Mouse (Mus musculus) large intestine, adult 2 months (tissue): ENCODE results near the gene Glg1. TPM values are rescaled to one million over a fixed set of nuclear protein-coding genes. Genes with fewer than 3 reads are reported as not detected.
"Not testable (repeated sequence)": the region's sequence is repeated elsewhere in the genome, so short reads cannot be mapped to it uniquely, and the experiment has no call there.

Experiments
- DNase-seq: peaks from one replicate; pipeline ENCODE4 v3.0.0-alpha.2; 2012; ENCODE audit warnings: low read depth, low spot score
- WGBS: fragments of 180-500 bp; shearing (Covaris S2); methylation state at CpG from one replicate; pipeline ENCODE4 v1.1.7; 2018; 5-methylcytosine and 5-hydroxymethylcytosine counted together
- polyA plus RNA-seq: library from polyadenylated mRNA; depleted of rRNA; stranded (reverse); fragments of >200 nt; gene quantifications from 2 replicates; pipeline ENCODE4 v1.2.3, GENCODE M21; 2012; rRNA removed

Glg1 gene
- polyA plus RNA-seq = 21.0 and 28.7 TPM in 2 replicates

- WGBS = under 1% methylated on average over 76 of the region's 76 CpGs
- DNase-seq = peak; percentile 70
These were observed at the start of gene Glg1 for GRCm38 (mm10) chr8:111258631-111259407. Glg1 (minus strand) TSS chr8:111259216.

GRCm38 (mm10) chr8:111305031-111305730 is 46.2 kb upstream of the Glg1 start:
- no peak for DNase-seq
- WGBS = 43% methylated on average over 5 of the region's 5 CpGs

- WGBS = 95% methylated on average over 3 of the region's 3 CpGs
- DNase-seq = no peak
These were observed 45.3 kb upstream of the Glg1 start for GRCm38 (mm10) chr8:111304359-111304758.

- 52% methylated on average over 5 of the region's 5 CpGs for WGBS
- DNase-seq = not testable (repeated sequence)
These were observed 44.2 kb upstream of the Glg1 start for GRCm38 (mm10) chr8:111303076-111303803.

GRCm38 (mm10) chr8:111300597-111301546 is 41.9 kb upstream of the Glg1 start:
- WGBS = 64% methylated on average over 11 of the region's 11 CpGs
- no peak for DNase-seq

GRCm38 (mm10) chr8:111299821-111300568 is 41.0 kb upstream of the Glg1 start, which contains the start of gene Rfwd3:
Rfwd3 (minus strand) TSS chr8:111300222.
- DNase-seq = peak; percentile 90
- under 1% methylated on average over 66 of the region's 67 CpGs for WGBS

GRCm38 (mm10) chr8:111299363-111299820 is 40.4 kb upstream of the Glg1 start:
- DNase-seq = no peak
- WGBS = under 1% methylated on average over 28 of the region's 28 CpGs

- WGBS = 64% methylated on average over 1 of the region's 1 CpGs
- DNase-seq = no peak
These were observed 39.0 kb upstream of the Glg1 start for GRCm38 (mm10) chr8:111298011-111298410.

- DNase-seq = no peak
- WGBS = 70% methylated on average over 7 of the region's 7 CpGs
These were observed 32.7 kb upstream of the Glg1 start for GRCm38 (mm10) chr8:111291733-111292132.

- 97% methylated on average over 7 of the region's 7 CpGs for WGBS
- DNase-seq = no peak
These were observed 31.6 kb upstream of the Glg1 start for GRCm38 (mm10) chr8:111290586-111290985.

GRCm38 (mm10) chr8:111285603-111286002 is 26.6 kb upstream of the Glg1 start:
- 60% methylated on average over 4 of the region's 4 CpGs for whole genome bisulfite sequencing
- no peak for DNase-seq

- no peak for DNase-seq
- WGBS = 84% methylated on average over 3 of the region's 3 CpGs
These were observed 23.1 kb upstream of the Glg1 start for GRCm38 (mm10) chr8:111282093-111282492.

- WGBS = 74% methylated on average over 2 of the region's 2 CpGs
- no peak for DNase-seq
These were observed 9.3 kb upstream of the Glg1 start for GRCm38 (mm10) chr8:111268277-111268676.

- DNase-seq = not testable (repeated sequence)
- 80% methylated on average over 7 of the region's 7 CpGs for WGBS
These were observed 7.1 kb upstream of the Glg1 start for GRCm38 (mm10) chr8:111266161-111266560.

GRCm38 (mm10) chr8:111264693-111265220 is 5.7 kb upstream of the Glg1 start:
- WGBS = 48% methylated on average over 2 of the region's 2 CpGs
- no peak for DNase-seq

- WGBS = 74% methylated on average over 4 of the region's 4 CpGs
- DNase-seq = no peak
These were observed 3.0 kb upstream of the Glg1 start for GRCm38 (mm10) chr8:111261981-111262381.

- DNase-seq = no peak
- WGBS = 96% methylated on average over 5 of the region's 5 CpGs
These were observed 1.2 kb upstream of the Glg1 start for GRCm38 (mm10) chr8:111260251-111260650.

- DNase-seq = no peak
- 6% methylated on average over 13 of the region's 13 CpGs for WGBS
These were observed 359 bp upstream of the Glg1 start for GRCm38 (mm10) chr8:111259408-111259741.
